Mouse (Mus musculus): Measurements from ENCODE around the gene Scnn1g.

Gene Scnn1g

GRCm38 (mm10) chr7:121734171-121734831 is at the start of gene Scnn1g:
Scnn1g (plus strand) TSS chr7:121734479.
- peak; percentile 94 for DNase-seq

- no peak for DNase-seq
Measured at GRCm38 (mm10) chr7:121685140-121685984, 48.9 kb upstream of the Scnn1g start.

GRCm38 (mm10) chr7:121689338-121689737 is 44.9 kb upstream of the Scnn1g start:
- no peak for DNase-seq

GRCm38 (mm10) chr7:121691803-121692202 is 42.5 kb upstream of the Scnn1g start:
- no peak for DNase-seq

- no peak for DNase-seq
Measured at GRCm38 (mm10) chr7:121697170-121697569, 37.1 kb upstream of the Scnn1g start.

GRCm38 (mm10) chr7:121697574-121697973 is 36.7 kb upstream of the Scnn1g start:
- DNase-seq: no peak

GRCm38 (mm10) chr7:121699218-121699617 is 35.1 kb upstream of the Scnn1g start:
- no peak for DNase-seq

- DNase-seq: no peak
Measured at GRCm38 (mm10) chr7:121700480-121700879, 33.8 kb upstream of the Scnn1g start.

GRCm38 (mm10) chr7:121701983-121702382 is 32.3 kb upstream of the Scnn1g start:
- no peak for DNase-seq

- no peak for DNase-seq
Measured at GRCm38 (mm10) chr7:121705051-121705450, 29.2 kb upstream of the Scnn1g start.

- peak; percentile 64 for DNase-seq
Measured at GRCm38 (mm10) chr7:121706411-121707072, 27.7 kb upstream of the Scnn1g start.

- peak; percentile 97 for DNase-seq
Measured at GRCm38 (mm10) chr7:121707073-121707667, 27.1 kb upstream of the Scnn1g start, which contains the start of gene Usp31. Usp31 (minus strand) TSS chr7:121707253.

GRCm38 (mm10) chr7:121711171-121711570 is 23.1 kb upstream of the Scnn1g start:
- no peak for DNase-seq

- no peak for DNase-seq
Measured at GRCm38 (mm10) chr7:121717031-121717430, 17.2 kb upstream of the Scnn1g start.

- DNase-seq: no peak
Measured at GRCm38 (mm10) chr7:121730225-121730624, 4.1 kb upstream of the Scnn1g start.

- DNase-seq: peak; percentile 7
Measured at GRCm38 (mm10) chr7:121737511-121738415, 3.5 kb downstream of the Scnn1g start.

- no peak for DNase-seq
Measured at GRCm38 (mm10) chr7:121750244-121750643, 16.0 kb downstream of the Scnn1g start.

- DNase-seq: no peak
Measured at GRCm38 (mm10) chr7:121754748-121755147, 20.5 kb downstream of the Scnn1g start.

GRCm38 (mm10) chr7:121763328-121763727 is 29.0 kb downstream of the Scnn1g start:
- DNase-seq: no peak

GRCm38 (mm10) chr7:121767900-121768299 is 33.6 kb downstream of the Scnn1g start:
- no peak for DNase-seq

- DNase-seq: no peak
Measured at GRCm38 (mm10) chr7:121768983-121769382, 34.7 kb downstream of the Scnn1g start.

GRCm38 (mm10) chr7:121778553-121778952 is 44.3 kb downstream of the Scnn1g start:
- no peak for DNase-seq
